Mouse (Mus musculus) lung, postnatal 4 days (tissue): ENCODE measurements at regions not wholly inside any gene's neighbourhood (a gene's known extent, or its start where the extent isn't known, plus 50 kb on each side); places are given as distances from the start of the nearest gene placed in this dataset.
A peak's percentile ranks its signal among the peaks of the same experiment; 100 is the strongest.

Source experiments
- DNase-seq, 2 experiments: peaks; one replicate each; pipeline ENCODE4 v3.0.0; 2021

- DNase-seq, result peak in 1 of 2 experiments; percentile 14
Measured at GRCm38 (mm10) chr5:111553471-111554382, 136.6 kb downstream of the Mn1 start.

GRCm38 (mm10) chr5:111554551-111555311 lies 137.6 kb downstream of the Mn1 start:
- DNase-seq, result no peak

GRCm38 (mm10) chr5:111555312-111555957 lies 138.3 kb downstream of the Mn1 start:
- DNase-seq, result no peak

GRCm38 (mm10) chr5:111555981-111556380 lies 138.8 kb downstream of the Mn1 start:
- DNase-seq, result peak; percentile 46 to 61

GRCm38 (mm10) chr5:111560432-111560831 lies 143.3 kb downstream of the Mn1 start:
- no peak for DNase-seq

- DNase-seq, result no peak
Measured at GRCm38 (mm10) chr5:111561301-111561700, 144.1 kb downstream of the Mn1 start.

GRCm38 (mm10) chr5:111570826-111571225 lies 153.7 kb downstream of the Mn1 start:
- peak in 1 of 2 experiments; percentile 53 for DNase-seq

- DNase-seq, result peak in 1 of 2 experiments; percentile 47
Measured at GRCm38 (mm10) chr5:111573265-111573873, 156.2 kb downstream of the Mn1 start.

- DNase-seq, result no peak
Measured at GRCm38 (mm10) chr5:111574219-111574840, 157.2 kb downstream of the Mn1 start.

GRCm38 (mm10) chr5:111575376-111575775 lies 158.2 kb downstream of the Mn1 start:
- no peak for DNase-seq

- DNase-seq, result peak; percentile 20 to 62
Measured at GRCm38 (mm10) chr5:111577441-111577840, 156.3 kb upstream of the Gm26897 start.

- DNase-seq, result peak in 1 of 2 experiments; percentile 49
Measured at GRCm38 (mm10) chr5:111578088-111578487, 155.6 kb upstream of the Gm26897 start.

- DNase-seq, result peak; percentile 33 to 61
Measured at GRCm38 (mm10) chr5:111578977-111579727, 154.6 kb upstream of the Gm26897 start.

GRCm38 (mm10) chr5:111580870-111581771 lies 152.6 kb upstream of the Gm26897 start:
- DNase-seq, result peak in 1 of 2 experiments; percentile 35

GRCm38 (mm10) chr5:111582004-111582403 lies 151.7 kb upstream of the Gm26897 start:
- no peak for DNase-seq

GRCm38 (mm10) chr5:111590619-111591081 lies 143.1 kb upstream of the Gm26897 start:
- DNase-seq, result no peak

- DNase-seq, result no peak
Measured at GRCm38 (mm10) chr5:111592807-111593206, 140.9 kb upstream of the Gm26897 start.

GRCm38 (mm10) chr5:111594111-111594510 lies 139.6 kb upstream of the Gm26897 start:
- no peak for DNase-seq

- no peak for DNase-seq
Measured at GRCm38 (mm10) chr5:111595438-111595837, 138.3 kb upstream of the Gm26897 start.

- no peak for DNase-seq
Measured at GRCm38 (mm10) chr5:111597733-111598132, 136.0 kb upstream of the Gm26897 start.
